Mouse (Mus musculus): ENCODE results near the gene Pcyt1a.
A peak's percentile ranks its signal among the peaks of the same experiment; 100 is the strongest.

The Pcyt1a gene

DNA sequence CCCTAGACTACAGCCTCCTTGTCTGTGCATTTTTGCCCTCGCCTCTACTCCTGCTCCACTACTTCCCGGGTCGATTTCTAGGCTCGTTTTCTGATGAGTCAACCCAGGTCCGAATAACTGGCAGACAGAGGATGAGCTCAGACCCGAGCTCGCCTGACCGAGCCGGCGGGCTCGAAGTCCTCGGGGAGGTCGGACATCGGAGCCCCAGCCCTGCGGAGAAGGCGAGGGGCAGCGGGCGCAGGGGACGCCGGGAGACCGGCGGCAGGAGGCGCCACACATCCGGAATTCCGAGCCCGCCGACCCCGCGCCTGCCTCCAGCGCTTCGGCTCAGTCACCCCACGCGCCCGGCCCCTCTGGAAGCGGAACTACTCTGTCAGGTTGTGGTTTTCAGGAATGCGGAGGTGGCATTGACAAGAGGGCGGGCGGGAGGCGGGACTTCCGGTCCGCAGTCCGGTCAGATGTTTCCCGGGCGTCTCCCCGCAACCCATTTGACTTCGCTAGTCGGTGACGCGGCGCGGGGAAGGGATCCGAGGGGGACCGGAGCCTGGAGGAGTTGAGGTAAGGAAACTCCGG lies at the start of gene Pcyt1a:
TSS of gene Pcyt1a (plus strand) at position 448 of the 573 bp plus-strand sequence.
- DNase-seq (ENCODE audit: low spot score) = peak; percentile 92

DNA sequence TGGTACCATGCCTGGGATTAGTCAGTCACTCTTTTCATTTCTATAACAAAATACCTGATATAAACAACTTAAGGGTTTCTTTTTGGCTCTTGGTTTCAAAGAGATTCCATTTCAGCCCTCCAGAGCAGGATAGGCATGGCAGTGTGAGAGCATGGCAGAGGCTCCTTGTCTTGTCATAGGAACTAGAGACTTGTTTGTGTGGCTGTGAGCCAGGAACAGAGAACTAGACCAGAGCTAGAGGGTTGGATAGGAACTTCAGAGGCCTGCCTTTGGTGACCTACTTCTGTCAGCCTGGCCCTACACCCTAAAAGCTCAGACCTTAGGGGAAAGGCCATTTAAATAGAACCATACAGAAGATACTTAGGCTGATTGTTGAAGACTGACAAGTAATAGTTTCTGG lies 47.8 kb upstream of the Pcyt1a start:
- DNase-seq (ENCODE audit: low spot score) = no peak

DNA sequence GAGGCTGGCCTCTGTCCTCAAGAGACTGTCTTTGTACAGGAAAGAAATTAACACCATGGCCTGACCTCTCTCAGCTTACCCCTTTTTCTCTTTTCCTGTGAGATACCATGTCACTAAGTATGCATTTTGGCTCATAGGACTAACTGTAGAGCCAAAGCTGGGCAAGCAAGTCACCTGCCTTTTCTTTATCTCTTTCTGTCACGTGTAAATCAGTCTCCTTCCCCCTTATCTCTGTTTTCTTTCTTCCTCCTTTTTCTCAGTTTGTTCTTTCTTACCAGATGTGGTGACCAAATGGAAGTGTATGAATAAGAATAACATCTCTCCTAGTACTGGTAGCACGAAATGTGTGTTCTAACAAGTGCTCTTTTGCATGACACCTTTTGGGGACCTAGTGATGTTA lies 45.8 kb upstream of the Pcyt1a start:
- DNase-seq (ENCODE audit: low spot score) = no peak

DNA sequence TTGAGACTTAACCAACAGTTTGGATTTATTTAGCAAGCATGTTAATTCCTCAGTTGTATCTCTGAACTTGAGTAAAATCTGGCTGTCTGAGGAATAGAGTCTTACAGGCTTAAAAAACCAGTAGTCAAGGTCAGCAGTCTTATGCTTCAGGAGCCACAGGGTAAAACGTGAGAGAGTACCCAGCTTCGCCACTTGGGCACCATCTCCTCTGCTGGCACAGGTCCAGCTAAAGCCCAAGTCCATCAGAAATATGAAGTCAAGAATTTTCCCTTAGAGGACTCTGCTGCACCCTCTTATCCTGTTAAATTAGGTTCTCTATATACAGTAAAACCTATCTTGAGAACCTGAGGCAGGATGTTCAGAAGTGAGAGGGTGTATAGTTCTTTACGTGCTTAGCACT lies 43.9 kb upstream of the Pcyt1a start:
- no peak for DNase-seq (ENCODE audit: low spot score)

DNA sequence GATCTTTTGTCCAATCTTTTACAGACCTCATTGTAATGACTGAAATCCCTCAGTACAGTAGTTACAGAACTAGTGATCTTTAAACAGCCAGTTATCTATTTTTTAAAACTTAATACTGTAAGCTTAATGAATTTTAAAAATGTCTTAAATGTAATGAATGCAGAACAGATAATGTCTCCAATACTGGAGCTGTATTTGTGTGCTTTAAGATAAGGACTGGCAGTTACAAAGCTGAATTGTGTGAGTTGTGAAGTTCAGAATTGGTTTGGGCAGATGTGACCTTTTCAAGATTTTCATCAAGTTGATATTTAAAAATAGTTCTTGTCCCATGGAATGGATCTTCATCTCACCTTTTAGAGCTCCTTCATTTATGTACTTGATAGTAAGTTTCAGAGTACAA lies 41.7 kb upstream of the Pcyt1a start:
- DNase-seq (ENCODE audit: low spot score) = no peak

DNA sequence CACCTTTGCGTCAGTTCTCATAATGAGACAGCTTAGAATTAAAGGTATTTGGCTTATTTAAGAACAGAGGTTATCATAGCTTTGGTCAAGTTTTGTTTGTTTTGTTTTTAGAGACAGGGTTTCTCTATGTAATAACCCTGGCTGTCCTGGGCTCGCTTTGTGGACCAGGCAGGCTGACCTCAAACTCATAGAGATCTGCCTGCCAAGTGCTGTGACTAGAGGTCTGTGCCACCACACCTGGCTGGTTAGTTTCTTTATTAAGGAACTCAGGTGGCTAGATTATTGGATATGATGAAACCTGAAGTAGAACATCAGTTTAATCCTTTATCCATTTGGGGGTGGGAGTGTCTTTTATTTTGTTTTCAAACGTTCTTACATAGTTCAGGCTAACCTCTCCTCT lies 40.9 kb upstream of the Pcyt1a start:
- DNase-seq (ENCODE audit: low spot score) = no peak

DNA sequence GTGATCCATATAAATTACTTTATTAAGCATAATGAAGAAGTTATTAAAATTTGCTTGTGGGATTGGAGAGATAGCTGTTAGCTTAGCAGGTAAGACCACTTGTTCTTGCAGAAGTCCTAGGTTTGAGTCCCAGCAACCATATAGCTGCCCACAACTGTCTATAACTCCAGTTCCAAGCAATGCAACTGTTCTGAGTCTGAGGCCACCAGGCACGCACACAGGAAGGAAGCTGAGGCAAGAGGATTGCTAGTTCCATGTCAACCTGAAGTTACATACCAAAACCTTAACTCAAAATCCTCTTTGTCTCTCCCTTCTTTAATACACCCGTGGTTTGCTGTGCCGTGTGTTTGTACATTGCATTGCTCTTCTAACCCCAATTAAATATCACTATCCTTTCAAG lies 39.8 kb upstream of the Pcyt1a start:
- no peak for DNase-seq (ENCODE audit: low spot score)

DNA sequence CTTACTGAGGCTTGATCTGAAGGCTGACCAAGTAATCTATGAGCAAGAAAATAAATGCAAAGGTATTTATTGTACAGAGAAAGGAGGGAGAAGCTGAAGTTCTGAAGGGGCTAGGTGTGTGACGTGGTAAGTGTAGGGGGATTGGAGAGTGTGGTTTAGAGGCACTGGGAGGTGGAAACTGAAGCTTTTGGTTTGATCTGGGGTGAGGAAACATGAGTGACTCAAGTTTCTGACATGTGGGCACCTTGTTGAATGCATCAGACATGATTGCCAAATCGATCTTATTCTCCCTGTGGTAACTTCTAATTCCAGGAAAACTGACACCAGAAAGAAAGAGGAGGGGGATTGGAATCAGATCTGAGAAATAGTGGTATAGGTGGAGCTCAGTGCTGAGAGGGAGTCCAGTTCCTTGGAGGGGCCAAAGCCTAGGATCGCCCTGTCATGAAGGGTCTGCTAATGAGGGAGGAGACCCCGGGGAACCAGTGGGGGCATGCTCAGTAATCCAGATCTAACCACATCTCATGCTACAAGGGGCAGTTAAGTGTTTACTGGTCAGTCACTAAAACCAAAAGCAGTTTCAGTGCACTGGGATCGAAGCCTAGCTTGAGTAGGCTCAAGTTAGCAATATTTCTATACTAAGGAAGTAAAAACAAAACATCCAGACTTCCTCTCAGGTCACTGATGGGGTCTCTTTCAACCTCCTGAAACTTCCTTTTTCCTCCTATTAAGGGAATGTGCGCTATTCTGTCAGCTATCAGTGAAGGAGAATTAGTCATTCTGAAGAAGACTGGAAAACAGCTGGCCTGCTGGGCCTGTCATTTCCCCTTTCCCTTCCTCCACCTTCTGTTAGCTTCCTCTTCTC lies 34.8 kb upstream of the Pcyt1a start:
- no peak for DNase-seq (ENCODE audit: low spot score)

DNA sequence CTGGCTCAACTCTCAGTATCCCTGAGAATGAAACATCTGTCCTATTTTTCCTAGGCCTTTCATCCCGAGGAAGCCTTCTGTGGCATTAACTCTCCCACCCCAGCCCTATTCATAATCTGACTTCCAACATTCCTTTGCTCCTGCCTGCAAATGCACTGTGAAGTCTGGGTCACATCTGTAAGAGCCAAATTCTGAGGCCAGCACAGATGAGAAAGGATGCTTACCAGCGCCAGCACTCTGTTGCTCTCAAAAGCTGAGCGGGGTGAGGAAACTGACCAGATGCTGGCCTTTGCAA lies 34.2 kb upstream of the Pcyt1a start:
- DNase-seq (ENCODE audit: low spot score) = no peak

DNA sequence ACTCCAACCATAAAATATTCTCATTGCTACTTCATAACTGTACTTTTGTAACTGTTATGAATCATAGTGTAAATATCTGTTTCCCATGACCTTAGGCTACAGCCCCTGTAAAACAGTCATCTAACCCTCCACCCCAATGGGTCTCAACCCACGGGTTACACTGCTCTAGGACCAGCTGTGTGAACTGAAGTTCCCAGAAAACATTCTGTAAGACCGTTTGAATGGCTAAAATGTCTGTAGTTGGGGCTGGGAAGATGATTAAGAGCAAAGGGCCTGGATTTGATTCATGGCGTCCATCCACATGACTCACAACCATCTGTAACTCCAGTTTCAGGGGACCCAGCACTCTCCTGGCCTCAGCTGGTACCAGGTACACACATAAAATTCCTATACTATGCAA lies 32.5 kb upstream of the Pcyt1a start:
- no peak for DNase-seq (ENCODE audit: low spot score)

DNA sequence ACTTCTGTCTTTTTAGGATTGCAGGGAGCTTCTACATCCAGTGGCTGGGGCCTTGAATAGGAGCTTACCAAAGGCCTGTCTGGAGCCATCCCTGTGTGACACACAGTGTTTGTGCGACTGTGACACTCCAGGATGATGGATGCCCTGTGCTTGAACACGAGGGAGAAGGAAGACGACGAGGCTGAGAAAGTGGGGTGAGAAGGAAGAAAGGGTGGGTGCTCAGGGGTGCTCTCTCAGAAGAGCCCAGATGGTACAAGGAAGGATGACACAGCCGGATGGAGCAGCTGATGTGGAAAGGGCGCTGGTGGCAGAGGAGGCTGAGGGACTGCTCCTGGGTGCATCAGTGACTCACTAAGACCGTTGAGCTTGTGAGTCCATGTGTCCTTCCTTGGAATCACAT lies 30.5 kb upstream of the Pcyt1a start, which contains the start of gene Tm4sf19:
TSS of gene Tm4sf19 (plus strand) at position 240 of the 400 bp plus-strand sequence.
- no peak for DNase-seq (ENCODE audit: low spot score)

DNA sequence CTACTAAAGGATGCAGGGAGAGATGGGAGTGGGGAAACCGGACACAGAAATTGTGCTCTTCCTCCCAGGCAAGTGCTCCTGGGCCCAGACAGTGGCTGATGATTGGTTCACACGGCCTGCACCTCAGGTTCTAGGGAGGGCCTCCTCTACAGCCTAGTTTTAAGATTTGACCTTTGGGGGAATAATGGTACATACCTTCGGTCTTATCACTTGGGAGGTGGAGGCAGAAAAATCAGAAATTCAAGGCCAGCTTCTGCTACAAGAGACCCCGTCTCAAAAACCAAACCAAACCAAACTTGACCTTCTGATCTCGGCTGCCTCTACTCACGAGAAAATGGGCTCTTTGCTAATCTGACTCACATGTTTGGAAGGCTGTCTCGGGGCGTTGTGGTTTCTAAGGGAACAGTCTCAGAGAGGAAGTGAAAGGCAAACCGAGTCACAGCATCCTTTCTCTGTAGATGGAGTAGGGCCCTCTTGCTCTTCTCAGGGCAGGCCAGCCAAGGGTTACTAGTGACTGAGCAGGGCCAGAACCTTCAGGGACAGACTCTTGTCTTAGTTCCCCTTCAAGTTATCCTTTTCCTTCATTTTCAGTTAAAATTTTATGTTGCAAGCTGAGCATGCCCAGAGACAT lies 29.3 kb upstream of the Pcyt1a start:
- no peak for DNase-seq (ENCODE audit: low spot score)

DNA sequence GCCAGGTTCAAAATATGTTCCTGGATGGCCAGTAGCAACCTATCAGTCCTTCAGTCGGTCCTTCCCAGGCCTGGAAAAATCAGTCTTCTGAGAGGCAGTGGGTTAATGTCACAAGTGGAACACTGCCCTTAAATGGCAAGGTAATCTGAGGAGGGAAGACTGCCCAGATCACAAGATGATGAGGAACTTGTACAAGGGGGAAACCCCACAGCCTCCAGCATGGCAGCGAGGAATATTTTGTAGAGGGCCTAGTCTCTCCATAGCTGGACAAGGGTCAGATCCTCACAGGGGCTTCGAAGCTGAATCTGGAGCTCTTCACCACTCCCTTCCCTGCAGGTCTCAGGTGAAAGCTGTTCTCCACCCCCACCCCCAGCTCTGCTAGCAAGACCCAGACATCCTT lies 27.9 kb upstream of the Pcyt1a start:
- no peak for DNase-seq (ENCODE audit: low spot score)

DNA sequence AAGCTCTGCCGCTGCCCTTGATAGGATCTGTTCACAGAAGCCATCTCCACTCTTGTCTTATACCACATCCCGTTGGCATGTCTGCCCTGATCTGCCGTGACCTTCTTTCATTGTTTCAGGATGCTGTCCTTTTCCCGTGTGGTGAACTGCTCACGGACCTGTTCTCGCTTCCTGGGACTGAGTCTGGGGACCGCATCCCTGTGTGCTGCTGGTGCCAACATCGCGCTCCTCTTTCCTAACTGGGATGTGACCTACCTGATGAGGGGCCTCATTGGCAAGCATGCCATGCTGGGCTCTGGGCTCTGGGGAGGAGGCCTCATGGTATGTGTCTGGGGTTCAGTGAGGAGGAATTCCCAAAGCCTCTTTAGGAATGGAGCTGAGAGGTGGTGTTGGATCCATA lies 25.0 kb upstream of the Pcyt1a start:
- no peak for DNase-seq (ENCODE audit: low spot score)

DNA sequence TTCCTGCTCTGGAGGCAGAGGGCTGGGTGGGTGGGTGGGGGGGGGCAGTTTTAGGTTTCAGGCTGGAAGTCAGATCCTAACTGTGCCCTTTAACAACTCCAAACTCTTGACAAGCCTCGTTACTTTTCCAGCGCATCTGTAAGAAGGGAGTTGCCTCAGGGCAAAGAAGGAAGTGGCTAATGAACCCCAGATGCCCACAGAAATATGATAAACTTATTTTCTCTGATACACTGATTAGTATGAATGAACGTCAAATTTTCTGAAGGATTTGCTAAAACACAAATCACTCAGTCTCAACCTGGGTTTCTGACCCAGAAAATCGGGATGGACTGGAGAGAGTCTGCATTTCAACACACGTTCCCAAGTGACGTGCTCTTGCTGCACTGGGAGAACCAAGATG lies 24.1 kb upstream of the Pcyt1a start:
- DNase-seq (ENCODE audit: low spot score) = no peak

DNA sequence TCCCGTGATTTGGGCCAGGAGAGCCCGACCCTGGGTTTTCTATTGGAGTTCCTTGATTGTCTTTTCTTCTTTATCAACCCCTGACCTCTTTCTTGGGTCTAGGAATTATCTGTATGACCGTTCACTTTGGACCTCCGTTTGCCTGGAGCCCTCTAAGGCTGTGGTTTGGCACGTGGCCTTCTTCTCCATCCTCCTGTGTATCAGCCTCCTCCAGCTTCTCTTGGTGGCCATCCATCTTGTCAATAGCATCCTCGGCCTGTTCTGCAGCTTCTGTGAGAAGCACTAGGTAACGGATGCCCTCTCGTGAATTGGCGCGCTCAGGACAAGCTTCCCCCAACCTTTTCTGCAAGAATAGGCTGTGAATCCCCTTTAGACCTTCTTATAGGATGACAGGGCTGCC lies 23.0 kb upstream of the Pcyt1a start:
- DNase-seq (ENCODE audit: low spot score) = no peak

DNA sequence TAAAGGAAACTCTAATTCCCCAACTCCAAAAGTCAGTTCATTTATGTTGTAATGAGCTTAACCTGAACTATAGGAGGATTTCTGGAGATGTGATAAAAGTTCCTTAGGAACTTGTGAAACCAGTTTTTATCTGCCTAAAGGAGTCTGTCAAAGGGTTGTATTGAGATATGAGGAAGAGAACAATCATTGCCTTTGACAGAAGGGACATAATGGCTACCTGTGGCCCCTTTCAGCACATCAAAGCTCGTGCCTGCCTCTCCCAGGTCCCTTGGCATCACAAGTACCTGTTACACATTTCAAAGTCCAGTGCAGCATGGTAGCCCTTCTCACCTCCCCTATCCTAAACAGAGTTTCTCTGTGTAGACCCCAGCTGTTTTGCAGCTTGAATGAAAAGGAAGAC lies 13.3 kb upstream of the Pcyt1a start:
- DNase-seq (ENCODE audit: low spot score) = no peak

DNA sequence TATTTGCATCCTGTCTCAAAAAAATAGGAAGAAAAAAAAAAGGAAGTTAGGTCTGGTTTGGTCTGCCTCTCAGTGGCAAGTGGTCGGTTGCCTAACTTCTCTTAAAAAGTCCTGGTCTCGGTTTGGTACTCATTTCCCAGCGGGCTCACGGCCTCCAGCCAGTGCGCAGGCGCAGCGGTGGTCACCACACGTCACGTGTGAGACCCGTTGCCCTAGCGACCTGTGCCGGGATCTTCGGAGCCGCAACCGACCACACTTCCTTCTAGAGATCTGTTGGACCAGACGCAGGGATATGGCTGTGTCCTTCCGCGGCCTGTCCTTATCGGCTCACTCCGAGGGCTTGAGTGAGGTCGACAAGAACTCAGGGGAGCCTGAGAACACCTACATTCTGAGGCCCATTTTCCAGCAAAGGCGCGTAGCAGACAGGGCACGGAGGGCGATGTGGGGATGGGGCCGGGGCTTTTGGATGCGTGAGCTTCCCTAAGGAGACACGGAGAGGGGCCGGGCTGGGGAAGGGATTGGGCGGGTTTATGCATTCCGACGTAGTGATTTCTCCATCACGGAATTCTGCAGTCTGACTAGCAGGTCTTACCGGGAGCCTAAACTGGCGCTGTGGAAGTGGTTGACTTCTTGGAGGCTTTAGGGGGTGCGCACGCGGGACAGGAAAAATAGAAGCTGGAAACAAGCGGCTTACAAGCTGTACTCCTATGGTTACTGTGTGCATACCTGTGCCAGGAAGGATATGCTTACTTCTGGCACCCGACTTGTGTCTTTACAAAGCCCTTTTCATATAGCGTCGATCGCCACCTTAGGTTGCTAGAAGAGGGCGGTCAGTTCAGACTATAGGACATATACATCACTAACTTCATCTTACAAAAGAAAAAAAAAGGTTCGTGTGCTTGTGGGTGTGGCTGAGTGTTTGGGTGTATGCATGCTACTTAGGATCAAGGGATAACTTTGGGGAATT lies 10.9 kb upstream of the Pcyt1a start, which contains the start of gene Tctex1d2:
TSS of gene Tctex1d2 (plus strand) at position 186 of the 967 bp plus-strand sequence.
- peak; percentile 95 for DNase-seq (ENCODE audit: low spot score)

DNA sequence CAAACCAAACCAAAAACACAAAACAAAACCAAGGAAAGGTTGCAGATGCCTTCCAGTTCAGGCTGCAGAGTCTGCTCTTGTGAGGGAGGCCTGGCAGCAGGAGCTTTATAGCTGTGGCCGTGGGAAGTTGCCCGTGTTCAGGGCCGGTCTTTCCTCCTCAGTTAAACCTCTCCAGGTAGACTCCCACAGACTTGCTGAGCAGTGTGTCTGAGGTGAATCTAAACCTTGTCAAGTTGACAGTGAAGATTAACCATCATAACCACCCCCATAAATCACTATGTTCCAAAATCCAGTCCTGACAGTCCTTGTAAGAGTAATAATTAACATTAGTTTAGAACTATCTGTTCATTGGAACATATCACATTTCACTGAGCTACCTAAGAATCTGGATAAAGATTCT lies 3.2 kb upstream of the Pcyt1a start:
- DNase-seq (ENCODE audit: low spot score) = no peak

DNA sequence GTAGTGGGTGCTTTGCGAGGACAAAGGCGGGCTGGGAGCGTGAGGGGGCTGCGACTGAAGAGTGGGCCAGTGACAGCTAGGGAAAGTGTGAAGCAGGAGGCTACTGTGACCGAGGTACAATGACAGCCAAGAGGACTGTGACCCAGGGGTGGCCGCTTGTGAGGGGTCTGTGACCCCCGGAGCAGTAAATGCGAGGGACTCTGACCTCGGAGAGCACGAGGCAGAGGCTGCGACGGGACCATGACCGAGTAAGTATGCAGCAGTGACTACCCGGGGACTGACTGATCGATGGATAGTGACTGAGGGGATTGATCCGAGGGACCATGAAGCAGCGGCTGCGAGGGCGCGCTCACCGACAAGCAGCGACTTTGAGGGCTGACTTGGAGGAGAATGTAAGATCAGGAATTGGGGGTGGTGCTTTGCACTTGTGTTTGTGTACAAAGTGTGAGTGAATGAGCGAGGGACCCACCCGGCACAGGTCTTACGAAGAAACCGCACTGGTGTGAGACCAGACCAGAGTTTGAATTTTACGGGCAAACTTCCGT lies 398 bp downstream of the Pcyt1a start:
- DNase-seq (ENCODE audit: low spot score) = peak; percentile 38

DNA sequence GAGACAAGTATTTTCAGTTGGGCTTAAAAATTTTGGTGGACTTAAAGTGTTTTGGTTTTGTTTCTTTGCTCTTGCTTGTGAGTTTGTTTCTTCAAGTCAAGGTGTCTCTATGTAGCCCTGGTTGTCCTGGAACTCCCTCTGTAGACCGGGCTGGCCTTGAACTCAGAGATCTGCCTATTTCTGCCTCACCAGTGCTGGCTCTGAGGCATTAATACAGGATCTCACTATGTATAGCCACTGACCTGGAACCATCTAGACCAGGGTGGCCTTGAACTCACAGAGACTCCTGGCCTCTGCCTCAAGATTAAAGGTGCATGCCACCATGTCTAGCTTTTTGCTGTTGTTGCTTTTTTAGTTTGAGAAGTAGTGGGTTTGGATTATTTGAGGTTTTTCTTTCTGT lies 1.2 kb downstream of the Pcyt1a start:
- DNase-seq (ENCODE audit: low spot score) = no peak

DNA sequence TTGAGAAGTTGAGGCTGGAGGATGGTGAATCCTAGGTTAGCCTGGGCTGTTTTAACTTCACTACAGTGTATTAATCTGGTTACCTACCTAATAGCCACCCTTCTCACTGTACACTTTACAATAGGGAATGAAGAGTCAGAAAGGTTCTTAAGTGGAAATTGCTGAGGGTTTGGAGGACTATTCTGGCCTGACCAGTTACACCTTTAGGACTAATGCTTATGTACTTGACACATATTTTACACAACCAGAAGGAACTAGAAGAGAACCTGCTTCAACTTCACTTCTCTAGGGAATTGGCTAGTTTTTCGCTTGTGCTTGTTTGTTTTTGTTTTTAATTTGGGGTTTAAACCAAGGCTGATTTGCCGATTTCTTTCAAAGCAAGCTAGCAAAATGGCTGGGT lies 2.4 kb downstream of the Pcyt1a start:
- no peak for DNase-seq (ENCODE audit: low spot score)
